Mouse (Mus musculus) limb, embryonic 13.5 days (tissue): ENCODE measurements around the gene Pdzd7. TPM values are rescaled to one million over a fixed set of nuclear protein-coding genes. Genes with fewer than 3 reads are reported as not detected.

Source experiments
- ATAC-seq: fragments of 200-750 bp; cut with Nextera tagmentation; 2 replicates; pipeline ENCODE4 v1.8.0; 2017; ENCODE audit warnings: low read depth, moderate number of reproducible peaks, moderate TSS enrichment; ENCODE audit not compliant: low FRiP score
- H3K27ac ChIP-seq: fragments of 300-500 bp; sonication (generic); 2 replicates; pipeline ENCODE4 v1.5.1; 2015; ENCODE audit warnings: inconsistent platforms, mild to moderate bottlenecking, moderate library complexity
- H3K27me3 ChIP-seq: fragments of 300-500 bp; sonication (generic); 2 replicates; pipeline ENCODE4 v1.6.1; 2015; ENCODE audit warnings: mild to moderate bottlenecking, inconsistent platforms
- H3K36me3 ChIP-seq: fragments of 300-500 bp; sonication (generic); 2 replicates; pipeline ENCODE4 v1.6.1; 2015; ENCODE audit warnings: inconsistent platforms, mild to moderate bottlenecking, moderate library complexity
- H3K4me1 ChIP-seq: fragments of 300-500 bp; sonication (generic); 2 replicates; pipeline ENCODE4 v1.6.1; 2015; ENCODE audit warnings: inconsistent platforms
- H3K4me2 ChIP-seq: fragments of 300-500 bp; sonication (generic); replicated peaks from 2 replicates; pipeline ENCODE4 v1.6.1; 2015; ENCODE audit warnings: inconsistent platforms, mild to moderate bottlenecking, moderate library complexity
- H3K4me3 ChIP-seq: fragments of 300-500 bp; sonication (generic); 2 replicates; pipeline ENCODE4 v1.5.1; 2015; ENCODE audit warnings: moderate library complexity, mild to moderate bottlenecking, inconsistent platforms
- H3K9ac ChIP-seq: fragments of 300-500 bp; sonication (generic); 2 replicates; pipeline ENCODE4 v1.6.1; 2015; ENCODE audit warnings: mild to moderate bottlenecking, inconsistent platforms
- H3K9me3 ChIP-seq: fragments of 300-500 bp; sonication (generic); 2 replicates; pipeline ENCODE4 v1.6.1; 2016; ENCODE audit warnings: inconsistent platforms
- WGBS: fragments of 180-500 bp; shearing (Covaris S2); methylation state at CpG from one replicate; pipeline ENCODE4 v1.1.7; 2015; 5-methylcytosine and 5-hydroxymethylcytosine counted together
- polyA plus RNA-seq: library from polyadenylated mRNA; unstranded; fragments of >200 nt; fragmentation: Nextera tagmentation; extraction: Ambion mirVana; gene quantifications from 2 replicates; pipeline ENCODE4 v1.2.1, GENCODE M21; 2015

The Pdzd7 gene
- polyA plus RNA-seq, 1 experiment from 2014 or later = 0.56 TPM

GRCm38 (mm10) chr19:45056908-45057698 lies 11.6 kb upstream of the Pdzd7 start:
- H3K36me3 ChIP-seq = peaks cover 32% of the 10 kb centered on the region
- H3K4me3 ChIP-seq = peak overlapping the region; percentile 64
- WGBS = 74% methylated on average over 7 of the region's 7 CpGs
- ATAC-seq = no peak
- H3K4me1 ChIP-seq = peaks cover 27% of the 10 kb centered on the region
- no peaks in the 10 kb centered on the region for H3K9me3 ChIP-seq
- H3K9ac ChIP-seq = peak overlapping the region; percentile 67
- peak overlapping the region; percentile 98 for H3K27ac ChIP-seq
- H3K27me3 ChIP-seq = no peaks in the 10 kb centered on the region
- H3K4me2 ChIP-seq = peak overlapping the region; percentile 83

DNA sequence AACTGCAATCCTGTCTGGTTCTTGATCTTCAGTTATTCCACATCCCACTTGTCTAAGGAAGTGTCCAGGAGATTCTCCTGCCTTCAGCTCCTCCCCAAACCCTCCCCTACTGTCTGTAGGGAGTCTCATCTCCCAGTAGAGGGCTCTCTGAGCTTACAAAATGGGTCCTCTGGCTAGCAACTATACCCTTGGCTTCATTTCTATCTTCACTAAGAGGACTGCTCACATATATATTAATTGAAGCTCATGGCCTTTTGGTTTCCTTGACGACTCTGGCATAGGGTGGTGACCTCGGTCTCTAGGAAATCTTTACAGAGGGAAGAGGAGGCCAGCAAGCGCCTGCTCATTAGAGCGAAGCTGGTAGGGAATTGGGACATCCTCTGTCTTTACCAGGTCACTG lies 10.8 kb upstream of the Pdzd7 start:
- Histone ChIP-seq H3K4me3 (no peak overlapping the region), H3K9ac (0 out of 2 replicates have a peak overlapping the region, but pooled peaks have one; percentile 43), H3K9me3 (no peaks in the 10 kb centered on the region), H3K36me3 (peaks cover 39% of the 10 kb centered on the region), H3K27ac (peak overlapping the region; percentile 98; the same call in 1 of the 2 replicates), H3K4me1 (peaks cover 27% of the 10 kb centered on the region), H3K4me2 (peak overlapping the region; percentile 83), H3K27me3 (no peaks in the 10 kb centered on the region)
- 49% methylated on average over 4 of the region's 4 CpGs for WGBS
- no peak for ATAC-seq

- Histone ChIP-seq H3K4me3 (no peak overlapping the region), H3K4me2 (no peak overlapping the region), H3K9me3 (no peaks in the 10 kb centered on the region), H3K27me3 (no peaks in the 10 kb centered on the region), H3K36me3 (peaks cover 50% of the 10 kb centered on the region), H3K4me1 (peaks cover 27% of the 10 kb centered on the region), H3K27ac (no peak overlapping the region), H3K9ac (peak overlapping the region; percentile 35; the same call in 1 of the 2 replicates)
- WGBS = 84% methylated on average over 6 of the region's 6 CpGs
- no peak for ATAC-seq
Measured at GRCm38 (mm10) chr19:45054892-45055690, 9.6 kb upstream of the Pdzd7 start.

GRCm38 (mm10) chr19:45053451-45053850 lies 7.9 kb upstream of the Pdzd7 start:
- WGBS = 91% methylated on average over 8 of the region's 8 CpGs

GRCm38 (mm10) chr19:45049523-45049922 lies 4.0 kb upstream of the Pdzd7 start:
- H3K4me3 ChIP-seq = no peak overlapping the region
- peaks cover 22% of the 10 kb centered on the region for H3K27me3 ChIP-seq
- H3K36me3 ChIP-seq = peaks cover 42% of the 10 kb centered on the region
- H3K9ac ChIP-seq = no peak overlapping the region
- H3K9me3 ChIP-seq = no peaks in the 10 kb centered on the region
- peaks cover 28% of the 10 kb centered on the region for H3K4me1 ChIP-seq
- 74% methylated on average over 9 of the region's 9 CpGs for WGBS
- H3K27ac ChIP-seq = no peak overlapping the region
- no peak for ATAC-seq
- H3K4me2 ChIP-seq = 0 out of 2 replicates have a peak overlapping the region, but pooled peaks have one; percentile 77

More at GRCm38 (mm10) chr19:45053451-45053850, 7.9 kb upstream of the Pdzd7 start:
- Histone ChIP-seq H3K4me1 (peaks cover 31% of the 10 kb centered on the region), H3K4me3 (no peak overlapping the region), H3K4me2 (no peak overlapping the region), H3K27me3 (no peaks in the 10 kb centered on the region), H3K27ac (no peak overlapping the region), H3K9me3 (no peaks in the 10 kb centered on the region), H3K9ac (no peak overlapping the region), H3K36me3 (peaks cover 52% of the 10 kb centered on the region)
- ATAC-seq = no peak

DNA sequence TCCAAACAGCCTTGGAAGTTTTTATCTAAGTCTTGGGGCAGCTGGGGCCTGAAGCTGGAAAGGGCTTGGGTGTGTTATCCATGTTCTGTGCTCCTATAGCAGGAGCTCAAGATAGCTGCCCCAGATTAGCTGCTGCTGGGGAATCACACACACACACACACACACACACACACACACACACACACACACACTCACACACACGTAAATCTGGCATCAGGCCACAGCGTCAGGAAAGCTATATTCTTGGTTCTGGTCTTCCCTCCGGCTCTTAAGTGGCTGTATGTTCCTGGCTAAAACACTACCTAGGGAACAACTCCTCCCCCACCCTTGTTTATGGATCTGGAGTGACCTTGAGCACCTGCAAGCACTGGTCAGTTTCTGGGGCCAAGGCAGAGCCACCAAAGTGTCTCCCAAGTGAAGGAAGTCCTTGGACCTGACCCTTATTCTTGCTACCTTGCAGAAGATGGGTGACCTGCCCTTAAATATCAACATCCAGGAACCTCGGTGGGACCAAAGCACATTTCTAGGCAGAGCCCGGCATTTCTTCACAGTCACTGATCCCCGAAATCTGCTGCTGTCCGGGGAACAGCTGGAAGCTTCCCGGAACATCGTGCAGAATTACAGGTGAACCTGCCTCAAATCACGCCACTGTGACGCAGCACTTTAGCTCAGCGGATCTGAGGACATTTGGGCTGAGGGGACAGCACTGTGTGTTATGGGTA lies 3.3 kb upstream of the Pdzd7 start:
- WGBS = 74% methylated on average over 12 of the region's 12 CpGs
- no peak for ATAC-seq
- peak overlapping the region; percentile 84; the same call in 1 of the 2 replicates for H3K27ac ChIP-seq
- no peaks in the 10 kb centered on the region for H3K9me3 ChIP-seq
- H3K4me3 ChIP-seq = peak overlapping the region; percentile 57
- H3K9ac ChIP-seq = peak overlapping the region; percentile 72; the same call in 1 of the 2 replicates
- H3K4me2 ChIP-seq = peak overlapping the region; percentile 77
- peaks cover 28% of the 10 kb centered on the region for H3K4me1 ChIP-seq
- H3K36me3 ChIP-seq = peaks cover 35% of the 10 kb centered on the region
- H3K27me3 ChIP-seq = peaks cover 29% of the 10 kb centered on the region

DNA sequence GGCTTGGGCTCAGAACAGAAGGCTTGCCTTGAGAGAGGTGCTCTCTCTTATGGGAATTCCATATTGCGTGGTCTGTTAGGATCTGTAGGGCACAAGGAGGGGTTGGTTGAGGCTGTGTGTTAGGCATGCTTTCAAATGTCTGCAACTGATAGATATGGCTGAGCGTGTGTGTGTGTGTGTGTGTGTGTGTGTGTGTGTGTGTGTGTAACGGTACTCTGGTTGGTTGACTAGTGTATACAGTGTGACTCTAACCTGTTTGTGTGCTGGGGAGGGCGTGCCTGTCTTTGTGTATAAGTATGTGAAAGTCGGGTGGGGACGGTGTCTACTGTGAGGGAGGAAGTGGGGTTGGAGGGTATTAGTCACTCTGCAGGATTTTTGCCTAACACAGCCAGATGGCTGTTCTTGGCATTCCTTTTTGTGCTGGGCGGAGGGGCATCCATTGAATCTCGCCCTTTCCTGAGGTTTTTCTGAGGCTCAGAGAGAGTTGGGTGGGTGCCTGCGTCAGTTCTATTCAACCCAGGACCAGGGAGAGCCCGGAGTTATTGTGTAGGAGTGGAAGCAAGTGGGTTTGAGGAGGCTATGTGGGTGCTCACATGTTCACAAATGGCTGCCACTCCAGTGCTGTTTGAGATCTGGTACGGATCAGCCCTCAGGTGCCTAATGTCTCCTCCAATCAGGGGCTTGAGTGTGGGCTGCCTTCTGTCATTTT lies 2.6 kb upstream of the Pdzd7 start:
- H3K36me3 ChIP-seq = peaks cover 30% of the 10 kb centered on the region
- H3K4me1 ChIP-seq = peaks cover 28% of the 10 kb centered on the region
- H3K4me2 ChIP-seq = peak overlapping the region; percentile 77
- H3K27ac ChIP-seq = peak overlapping the region; percentile 84
- WGBS = 42% methylated on average over 11 of the region's 11 CpGs
- no peaks in the 10 kb centered on the region for H3K9me3 ChIP-seq
- peak overlapping the region; percentile 57 for H3K4me3 ChIP-seq
- H3K27me3 ChIP-seq = peaks cover 36% of the 10 kb centered on the region
- ATAC-seq = peak; percentile 62
- H3K9ac ChIP-seq = peak overlapping the region; percentile 72

GRCm38 (mm10) chr19:45047417-45047934 lies 2.0 kb upstream of the Pdzd7 start, which contains the start of gene Sfxn3:
Sfxn3 (plus strand) TSS chr19:45047503.
- peaks cover 36% of the 10 kb centered on the region for H3K27me3 ChIP-seq
- no peaks in the 10 kb centered on the region for H3K9me3 ChIP-seq
- peak; percentile 86 for ATAC-seq
- H3K4me3 ChIP-seq = peak within 1 kb of the TSS; percentile 57
- peaks cover 28% of the 10 kb centered on the region for H3K4me1 ChIP-seq
- peak within 1 kb of the TSS; percentile 77 for H3K4me2 ChIP-seq
- WGBS = under 1% methylated on average over 26 of the region's 26 CpGs
- peaks cover 23% of the 10 kb centered on the region for H3K36me3 ChIP-seq
- peak within 1 kb of the TSS; percentile 84 for H3K27ac ChIP-seq
- peak within 1 kb of the TSS; percentile 72 for H3K9ac ChIP-seq

- H3K4me2 ChIP-seq = peak overlapping the region; percentile 77
- 2% methylated on average over 34 of the region's 34 CpGs for WGBS
- H3K9me3 ChIP-seq = no peaks in the 10 kb centered on the region
- H3K36me3 ChIP-seq = peaks cover 16% of the 10 kb centered on the region
- no peak overlapping the region for H3K27ac ChIP-seq
- peaks cover 40% of the 10 kb centered on the region for H3K27me3 ChIP-seq
- H3K4me3 ChIP-seq = peak overlapping the region; percentile 57
- H3K4me1 ChIP-seq = peaks cover 28% of the 10 kb centered on the region
- peak overlapping the region; percentile 72 for H3K9ac ChIP-seq
- ATAC-seq = peak; percentile 45
Measured at GRCm38 (mm10) chr19:45046523-45047321, 1.2 kb upstream of the Pdzd7 start.

DNA sequence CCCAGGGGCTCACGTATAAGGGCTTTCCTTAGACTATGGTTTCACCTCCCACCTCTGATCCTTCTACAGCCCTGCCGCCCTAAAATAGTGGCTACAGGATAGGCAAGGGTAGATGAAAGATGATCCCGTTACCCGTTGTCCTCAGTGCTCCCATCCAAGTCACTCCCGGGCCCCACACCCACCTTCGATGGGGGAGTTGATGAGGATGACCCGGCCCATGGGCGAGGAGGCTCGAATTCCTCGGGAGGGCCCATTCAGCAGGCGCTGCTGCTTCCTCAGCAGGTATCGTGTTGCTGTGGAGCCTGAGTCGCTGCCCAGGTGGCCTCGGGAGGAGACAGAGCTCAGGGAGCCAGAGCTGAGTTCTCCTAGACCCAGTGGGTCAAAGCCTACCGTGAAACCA lies 281 bp downstream of the Pdzd7 start:
- Histone ChIP-seq H3K4me3 (no peak overlapping the region), H3K9me3 (no peaks in the 10 kb centered on the region), H3K36me3 (0 out of 2 replicates have a peak, but pooled peaks cover 3% of the 10 kb centered on the region), H3K4me1 (peaks cover 28% of the 10 kb centered on the region), H3K4me2 (no peak overlapping the region), H3K27me3 (peaks cover 50% of the 10 kb centered on the region), H3K27ac (no peak overlapping the region), H3K9ac (0 out of 2 replicates have a peak overlapping the region, but pooled peaks have one; percentile 8)
- no peak for ATAC-seq
- WGBS = 38% methylated on average over 15 of the region's 15 CpGs
